Mouse (Mus musculus) gastrocnemius, adult 18-20 months (tissue): Measurements from ENCODE around the gene H2-Oa. TPM values are rescaled to one million over a fixed set of nuclear protein-coding genes. Genes with fewer than 3 reads are reported as not detected.
"Not testable (repeated sequence)": the region's sequence is repeated elsewhere in the genome, so short reads cannot be mapped to it uniquely, and the experiment has no call there.

Experiments
- DNase-seq: peaks from one replicate; pipeline ENCODE4 v3.0.0; 2021; ENCODE audit warnings: low spot score
- total RNA-seq, 2 experiments: library from RNA; stranded (reverse); gene quantifications; 2 replicates each; pipeline ENCODE4 v1.2.3; 2021

H2-Oa gene
- total RNA-seq, 2 experiments from 2014 or later = not detected

GRCm38 (mm10) chr17:34142456-34143010 is 50.4 kb downstream of the H2-Oa start:
- no peak for DNase-seq

GRCm38 (mm10) chr17:34143033-34143432 is 50.9 kb downstream of the H2-Oa start, which contains the start of gene H2-DMb2:
H2-DMb2 (plus strand) TSS chr17:34143307.
- no peak for DNase-seq

- DNase-seq = no peak
Measured at GRCm38 (mm10) chr17:34143461-34143860, 51.3 kb downstream of the H2-Oa start.

- DNase-seq = not testable (repeated sequence)
Measured at GRCm38 (mm10) chr17:34144221-34144620, 52.1 kb downstream of the H2-Oa start.

Other genes with a start within 250 kb of the H2-Oa start
- gene Cd320, start 249.2 kb upstream of the H2-Oa start, total RNA-seq = 10 to 100 TPM; 14.8 to 15.2 TPM
- not detected for gene Gm7029, start 218.5 kb upstream of the H2-Oa start, total RNA-seq
- under 1 TPM in 1 of 2 experiments, not detected in 1; 0.34 TPM for gene Kifc1, start 201.7 kb upstream of the H2-Oa start, total RNA-seq
- not detected for gene Platr17, start 187.2 kb upstream of the H2-Oa start, total RNA-seq
- 10 to 100 TPM; 12.0 to 13.7 TPM for gene Daxx, start 182.9 kb upstream of the H2-Oa start, total RNA-seq
- gene Tapbp, start 176.4 kb upstream of the H2-Oa start, total RNA-seq = 10 to 100 TPM; 30.2 to 31.7 TPM
- 10 to 100 TPM; 14.2 to 16.4 TPM for gene Zbtb22, start 176.4 kb upstream of the H2-Oa start, total RNA-seq
- 10 to 100 TPM; 26.4 to 31.9 TPM for gene Rgl2, start 162.8 kb upstream of the H2-Oa start, total RNA-seq
- 10 to 100 TPM; 64.8 to 68.8 TPM for gene Pfdn6, start 152.0 kb upstream of the H2-Oa start, total RNA-seq
- gene Wdr46, start 151.7 kb upstream of the H2-Oa start, total RNA-seq = 1 to 10 TPM; 8.7 to 8.8 TPM
- 1 to 10 TPM; 1.5 to 1.7 TPM for gene B3galt4, start 140.9 kb upstream of the H2-Oa start, total RNA-seq
- 10 to 100 TPM; 29.6 to 33.5 TPM for gene Vps52, start 136.5 kb upstream of the H2-Oa start, total RNA-seq
- 100 to 1,000 TPM; 367 to 381 TPM for gene Rps18, start 136.3 kb upstream of the H2-Oa start, total RNA-seq
- 10 to 100 TPM; 47.2 to 57.7 TPM for gene H2-K1, start 92.0 kb upstream of the H2-Oa start, total RNA-seq
- gene Ring1, start 67.7 kb upstream of the H2-Oa start, total RNA-seq = 10 to 100 TPM; 12.5 to 13.5 TPM
- 10 to 100 TPM; 80.3 to 82.1 TPM for gene H2-Ke6, start 64.3 kb upstream of the H2-Oa start, total RNA-seq
- gene Slc39a7, start 60.7 kb upstream of the H2-Oa start, total RNA-seq = 10 to 100 TPM; 41.0 to 50.2 TPM
- 10 to 100 TPM; 34.9 to 37.0 TPM for gene Rxrb, start 60.5 kb upstream of the H2-Oa start, total RNA-seq
- 1 to 10 TPM; 2.9 TPM for gene Col11a2, start 52.9 kb upstream of the H2-Oa start, total RNA-seq
- 1 to 10 TPM; 2.6 to 3.2 TPM for gene H2-DMa, start 27.2 kb downstream of the H2-Oa start, total RNA-seq
- 10 to 100 TPM; 71.6 to 77.3 TPM for gene Brd2, start 30.3 kb downstream of the H2-Oa start, total RNA-seq
- under 1 TPM; 0.17 to 0.53 TPM for gene H2-DMb2, start 51.0 kb downstream of the H2-Oa start, total RNA-seq
- under 1 TPM; 0.16 to 0.78 TPM for gene H2-DMb1, start 60.7 kb downstream of the H2-Oa start, total RNA-seq
- gene Tap1, start 95.2 kb downstream of the H2-Oa start, total RNA-seq = 1 to 10 TPM in 1 of 2 experiments, under 1 TPM in 1; 0.98 to 3.6 TPM
- 1 to 10 TPM in 1 of 2 experiments, under 1 TPM in 1; 0.73 to 3.8 TPM for gene Psmb9, start 95.4 kb downstream of the H2-Oa start, total RNA-seq
- gene Psmb8, start 105.4 kb downstream of the H2-Oa start, total RNA-seq = 1 to 10 TPM; 3.2 to 6.7 TPM
- gene Tap2, start 111.2 kb downstream of the H2-Oa start, total RNA-seq = 1 to 10 TPM; 4.1 to 6.6 TPM
- gene H2-Ob, start 146.6 kb downstream of the H2-Oa start, total RNA-seq = under 1 TPM; 0.14 to 0.33 TPM
- gene H2-Ab1, start 165.3 kb downstream of the H2-Oa start, total RNA-seq = 1 to 10 TPM; 3.0 to 4.8 TPM
- 1 to 10 TPM; 3.7 to 5.9 TPM for gene H2-Aa, start 195.5 kb downstream of the H2-Oa start, total RNA-seq
- gene H2-Eb1, start 213.5 kb downstream of the H2-Oa start, total RNA-seq = 1 to 10 TPM; 3.9 to 5.6 TPM
- not detected for gene H2-Eb2, start 233.3 kb downstream of the H2-Oa start, total RNA-seq